Mouse (Mus musculus) heart, embryonic 12.5 days (tissue): ENCODE data around the gene Rnf43. TPM values are rescaled to one million over a fixed set of nuclear protein-coding genes. Genes with fewer than 3 reads are reported as not detected.

Source experiments
- ATAC-seq: fragments of 200-750 bp; cut with Nextera tagmentation; 2 replicates; pipeline ENCODE4 v1.8.0; 2017; ENCODE audit warnings: moderate TSS enrichment, moderate library complexity; ENCODE audit not compliant: insufficient number of reproducible peaks, low FRiP score
- H3K27ac ChIP-seq: fragments of 300-500 bp; sonication (generic); 2 replicates; pipeline ENCODE4 v1.5.1; 2016; ENCODE audit warnings: mild to moderate bottlenecking, moderate library complexity; ENCODE audit not compliant: poor library complexity, severe bottlenecking
- H3K27me3 ChIP-seq: fragments of 300-500 bp; sonication (generic); replicated peaks from 2 replicates; pipeline ENCODE4 v1.6.1; 2016; ENCODE audit warnings: mild to moderate bottlenecking, moderate library complexity
- H3K36me3 ChIP-seq: fragments of 300-500 bp; sonication (generic); 2 replicates; pipeline ENCODE4 v1.6.1; 2016; ENCODE audit warnings: mild to moderate bottlenecking, moderate library complexity
- H3K4me1 ChIP-seq: fragments of 300-500 bp; sonication (generic); replicated peaks from 2 replicates; pipeline ENCODE4 v1.6.1; 2016; ENCODE audit warnings: mild to moderate bottlenecking
- H3K4me2 ChIP-seq: fragments of 300-500 bp; sonication (generic); 2 replicates; pipeline ENCODE4 v1.6.1; 2016; ENCODE audit warnings: mild to moderate bottlenecking, moderate library complexity
- H3K4me3 ChIP-seq: fragments of 300-500 bp; sonication (generic); 2 replicates; pipeline ENCODE4 v1.5.1; 2016; ENCODE audit warnings: mild to moderate bottlenecking
- H3K9ac ChIP-seq: fragments of 300-500 bp; sonication (generic); 2 replicates; pipeline ENCODE4 v1.6.1; 2016; ENCODE audit warnings: mild to moderate bottlenecking, moderate library complexity
- H3K9me3 ChIP-seq: fragments of 300-500 bp; sonication (generic); replicated peaks from 2 replicates; pipeline ENCODE4 v1.6.1; 2016; ENCODE audit warnings: mild to moderate bottlenecking, moderate library complexity
- WGBS: fragments of 180-500 bp; shearing (Covaris S2); methylation state at CpG from one replicate; pipeline ENCODE4 v1.1.7; 2016; 5-methylcytosine and 5-hydroxymethylcytosine counted together
- polyA plus RNA-seq: library from polyadenylated mRNA; unstranded; fragments of >200 nt; fragmentation: Nextera tagmentation; extraction: Ambion mirVana; gene quantifications from 2 replicates; pipeline ENCODE4 v1.2.1, GENCODE M21; 2016

Rnf43 gene
- polyA plus RNA-seq: 1.4 and 1.9 TPM in 2 replicates

GRCm38 (mm10) chr11:87662407-87662806, at the start of gene Rnf43:
Gene Rnf43, plus strand, starts transcription at chr11:87662722.
- Histone ChIP-seq H3K9me3 (no peaks in the 10 kb centered on the region), H3K27me3 (peaks cover 10% of the 10 kb centered on the region), H3K36me3 (no peaks in the 10 kb centered on the region), H3K4me2 (peak within 1 kb of the TSS; percentile 64), H3K27ac (no peak within 1 kb of the TSS), H3K9ac (peak within 1 kb of the TSS; percentile 16; the same call in 1 of the 2 replicates), H3K4me1 (no peaks in the 10 kb centered on the region), H3K4me3 (peak within 1 kb of the TSS; percentile 37)
- ATAC-seq: 0 out of 2 replicates have a peak, but pooled peaks have one; percentile 11
- under 1% methylated on average over 8 of the region's 8 CpGs for WGBS

- Histone ChIP-seq H3K9ac (no peak overlapping the region), H3K4me2 (no peak overlapping the region), H3K4me3 (no peak overlapping the region), H3K27me3 (no peaks in the 10 kb centered on the region), H3K27ac (no peak overlapping the region), H3K36me3 (peaks cover 96% of the 10 kb centered on the region), H3K9me3 (peaks cover 9% of the 10 kb centered on the region; the same call in 1 of the 2 replicates), H3K4me1 (0 out of 2 replicates have a peak, but pooled peaks cover 2% of the 10 kb centered on the region)
- ATAC-seq: no peak
- 87% methylated on average over 7 of the region's 7 CpGs for WGBS
Measured at GRCm38 (mm10) chr11:87613972-87614371, 48.5 kb upstream of the Rnf43 start.

- peaks cover 9% of the 10 kb centered on the region; the same call in 1 of the 2 replicates for H3K9me3 ChIP-seq
- H3K4me3 ChIP-seq: no peak overlapping the region
- H3K4me2 ChIP-seq: no peak overlapping the region
- no peak for ATAC-seq
- peaks cover 81% of the 10 kb centered on the region for H3K36me3 ChIP-seq
- 91% methylated on average over 5 of the region's 5 CpGs for WGBS
- H3K4me1 ChIP-seq: 0 out of 2 replicates have a peak, but pooled peaks cover 2% of the 10 kb centered on the region
- H3K27me3 ChIP-seq: no peaks in the 10 kb centered on the region
- no peak overlapping the region for H3K27ac ChIP-seq
- no peak overlapping the region for H3K9ac ChIP-seq
Measured at GRCm38 (mm10) chr11:87615551-87615950, 47.0 kb upstream of the Rnf43 start.

GRCm38 (mm10) chr11:87615952-87616351, 46.6 kb upstream of the Rnf43 start:
- Histone ChIP-seq H3K9ac (no peak overlapping the region), H3K4me3 (no peak overlapping the region), H3K9me3 (peaks cover 9% of the 10 kb centered on the region; the same call in 1 of the 2 replicates), H3K4me2 (no peak overlapping the region), H3K27ac (no peak overlapping the region), H3K36me3 (peaks cover 77% of the 10 kb centered on the region), H3K27me3 (no peaks in the 10 kb centered on the region), H3K4me1 (0 out of 2 replicates have a peak, but pooled peaks cover 2% of the 10 kb centered on the region)
- WGBS: 92% methylated on average over 2 of the region's 2 CpGs
- ATAC-seq: no peak

GRCm38 (mm10) chr11:87616790-87617474, 45.6 kb upstream of the Rnf43 start, which contains the start of gene Hsf5:
Gene Hsf5, plus strand, starts transcription at chr11:87617164.
- H3K36me3 ChIP-seq: peaks cover 67% of the 10 kb centered on the region
- H3K9ac ChIP-seq: no peak within 1 kb of the TSS
- 88% methylated on average over 69 of the region's 69 CpGs for WGBS
- no peak within 1 kb of the TSS for H3K27ac ChIP-seq
- 0 out of 2 replicates have a peak, but pooled peaks cover 2% of the 10 kb centered on the region for H3K4me1 ChIP-seq
- peaks cover 9% of the 10 kb centered on the region; the same call in 1 of the 2 replicates for H3K9me3 ChIP-seq
- no peaks in the 10 kb centered on the region for H3K27me3 ChIP-seq
- no peak within 1 kb of the TSS for H3K4me3 ChIP-seq
- no peak; the same call in 1 of the 2 replicates for ATAC-seq
- no peak within 1 kb of the TSS for H3K4me2 ChIP-seq

- Histone ChIP-seq H3K9me3 (peaks cover 9% of the 10 kb centered on the region; the same call in 1 of the 2 replicates), H3K27ac (no peak overlapping the region), H3K4me3 (no peak overlapping the region), H3K4me1 (0 out of 2 replicates have a peak, but pooled peaks cover 2% of the 10 kb centered on the region), H3K9ac (no peak overlapping the region), H3K27me3 (no peaks in the 10 kb centered on the region), H3K4me2 (no peak overlapping the region), H3K36me3 (peaks cover 61% of the 10 kb centered on the region)
- WGBS: 90% methylated on average over 32 of the region's 32 CpGs
- no peak for ATAC-seq
Measured at GRCm38 (mm10) chr11:87617606-87618005, 44.9 kb upstream of the Rnf43 start.

- 68% methylated on average over 4 of the region's 4 CpGs for WGBS
- Histone ChIP-seq H3K4me3 (no peak overlapping the region), H3K36me3 (peaks cover 41% of the 10 kb centered on the region)
Measured at GRCm38 (mm10) chr11:87623160-87623559, 39.4 kb upstream of the Rnf43 start.

GRCm38 (mm10) chr11:87629859-87630258, 32.7 kb upstream of the Rnf43 start:
- H3K4me1 ChIP-seq: peaks cover 7% of the 10 kb centered on the region; the same call in 1 of the 2 replicates
- H3K9me3 ChIP-seq: no peaks in the 10 kb centered on the region
- no peaks in the 10 kb centered on the region for H3K27me3 ChIP-seq
- no peak for ATAC-seq
- H3K27ac ChIP-seq: no peak overlapping the region
- peak overlapping the region; percentile 21; the same call in 1 of the 2 replicates for H3K4me2 ChIP-seq
- H3K9ac ChIP-seq: no peak overlapping the region
- peaks cover 14% of the 10 kb centered on the region for H3K36me3 ChIP-seq
- H3K4me3 ChIP-seq: no peak overlapping the region
- 26% methylated on average over 10 of the region's 10 CpGs for WGBS

More at GRCm38 (mm10) chr11:87623160-87623559, 39.4 kb upstream of the Rnf43 start:
- no peaks in the 10 kb centered on the region for H3K9me3 ChIP-seq
- no peak overlapping the region for H3K9ac ChIP-seq
- H3K4me2 ChIP-seq: no peak overlapping the region
- no peak overlapping the region for H3K27ac ChIP-seq
- H3K27me3 ChIP-seq: no peaks in the 10 kb centered on the region
- no peak for ATAC-seq
- no peaks in the 10 kb centered on the region for H3K4me1 ChIP-seq

GRCm38 (mm10) chr11:87638793-87639192, 23.7 kb upstream of the Rnf43 start:
- peak overlapping the region; percentile 86 for H3K4me2 ChIP-seq
- WGBS: 14% methylated on average over 2 of the region's 2 CpGs
- H3K4me3 ChIP-seq: peak overlapping the region; percentile 53
- H3K36me3 ChIP-seq: no peaks in the 10 kb centered on the region; the same call in 1 of the 2 replicates
- no peaks in the 10 kb centered on the region for H3K27me3 ChIP-seq
- peaks cover 9% of the 10 kb centered on the region; the same call in 1 of the 2 replicates for H3K4me1 ChIP-seq
- peak overlapping the region; percentile 75 for H3K9ac ChIP-seq
- H3K9me3 ChIP-seq: no peaks in the 10 kb centered on the region
- peak overlapping the region; percentile 20; the same call in 1 of the 2 replicates for H3K27ac ChIP-seq
- peak; percentile 53; the same call in 1 of the 2 replicates for ATAC-seq

- Histone ChIP-seq H3K9me3 (no peaks in the 10 kb centered on the region), H3K27me3 (no peaks in the 10 kb centered on the region), H3K4me1 (peaks cover 9% of the 10 kb centered on the region; the same call in 1 of the 2 replicates), H3K36me3 (no peaks in the 10 kb centered on the region; the same call in 1 of the 2 replicates), H3K4me3 (peak overlapping the region; percentile 53), H3K27ac (peak overlapping the region; percentile 20; the same call in 1 of the 2 replicates), H3K4me2 (peak overlapping the region; percentile 86), H3K9ac (peak overlapping the region; percentile 75)
- under 1% methylated on average over 29 of the region's 29 CpGs for WGBS
- ATAC-seq: peak; percentile 87
Measured at GRCm38 (mm10) chr11:87639206-87639605, 23.3 kb upstream of the Rnf43 start.

GRCm38 (mm10) chr11:87642865-87643264, 19.7 kb upstream of the Rnf43 start:
- no peak overlapping the region for H3K4me3 ChIP-seq
- no peak overlapping the region for H3K27ac ChIP-seq
- H3K4me2 ChIP-seq: no peak overlapping the region
- no peaks in the 10 kb centered on the region for H3K27me3 ChIP-seq
- no peak overlapping the region for H3K9ac ChIP-seq
- no peaks in the 10 kb centered on the region for H3K36me3 ChIP-seq
- H3K4me1 ChIP-seq: peaks cover 14% of the 10 kb centered on the region; the same call in 1 of the 2 replicates
- no peak for ATAC-seq
- no peaks in the 10 kb centered on the region for H3K9me3 ChIP-seq
